Mouse (Mus musculus) midbrain, embryonic 11.5 days (tissue): Measurements from ENCODE around the gene Slc29a2. TPM values are rescaled to one million over a fixed set of nuclear protein-coding genes. Genes with fewer than 3 reads are reported as not detected.

Source experiments
- polyA plus RNA-seq: library from polyadenylated mRNA; unstranded; fragments of >200 nt; fragmentation: Nextera tagmentation; extraction: Ambion mirVana; gene quantifications from 2 replicates; pipeline ENCODE4 v1.2.1, GENCODE M21; 2014

Gene Slc29a2
- polyA plus RNA-seq, 1 experiment from 2014 or later = 4.2 TPM

Other genes starting within 250 kb of the Slc29a2 start
- gene Rbm4, start 230.0 kb upstream of the Slc29a2 start, polyA plus RNA-seq = 108 and 111 TPM in 2 replicates
- 12.9 and 27.2 TPM in 2 replicates for gene Gm21992, start 212.2 kb upstream of the Slc29a2 start, polyA plus RNA-seq
- 108 and 113 TPM in 2 replicates for gene Rbm14, start 212.2 kb upstream of the Slc29a2 start, polyA plus RNA-seq
- gene Ccs, start 184.5 kb upstream of the Slc29a2 start, polyA plus RNA-seq = 34.1 and 35.6 TPM in 2 replicates
- 0.07 and 0.11 TPM in 2 replicates for gene Ccdc87, start 184.5 kb upstream of the Slc29a2 start, polyA plus RNA-seq
- 34.1 and 34.9 TPM in 2 replicates for gene Ctsf, start 168.7 kb upstream of the Slc29a2 start, polyA plus RNA-seq
- 0.86 and 1.2 TPM in 2 replicates for gene Actn3, start 146.0 kb upstream of the Slc29a2 start, polyA plus RNA-seq
- 12.4 and 13.3 TPM in 2 replicates for gene Zdhhc24, start 145.2 kb upstream of the Slc29a2 start, polyA plus RNA-seq
- gene Bbs1, start 117.2 kb upstream of the Slc29a2 start, polyA plus RNA-seq = 6.5 and 7.8 TPM in 2 replicates
- gene Dpp3, start 95.6 kb upstream of the Slc29a2 start, polyA plus RNA-seq = 153 and 159 TPM in 2 replicates
- gene Peli3, start 80.7 kb upstream of the Slc29a2 start, polyA plus RNA-seq = 1.3 and 1.5 TPM in 2 replicates
- gene Mrpl11, start 61.7 kb upstream of the Slc29a2 start, polyA plus RNA-seq = 157 and 158 TPM in 2 replicates
- 0.04 TPM in 1 of 2 replicates, not detected in the other for gene Npas4, start 33.5 kb upstream of the Slc29a2 start, polyA plus RNA-seq
- 40.1 and 41.7 TPM in 2 replicates for gene B4gat1, start 15.0 kb downstream of the Slc29a2 start, polyA plus RNA-seq
- 1.6 TPM in 2 replicates for gene AC124502.3, start 15.0 kb downstream of the Slc29a2 start, polyA plus RNA-seq
- gene Brms1, start 17.5 kb downstream of the Slc29a2 start, polyA plus RNA-seq = 66.1 and 68.4 TPM in 2 replicates
- 0.63 and 1.4 TPM in 2 replicates for gene Rin1, start 26.6 kb downstream of the Slc29a2 start, polyA plus RNA-seq
- 26.7 and 32.2 TPM in 2 replicates for gene Cd248, start 44.2 kb downstream of the Slc29a2 start, polyA plus RNA-seq
- 1.3 TPM in 2 replicates for gene Tmem151a, start 61.7 kb downstream of the Slc29a2 start, polyA plus RNA-seq
- gene Yif1a, start 64.7 kb downstream of the Slc29a2 start, polyA plus RNA-seq = 70.4 and 80.6 TPM in 2 replicates
- 106 and 115 TPM in 2 replicates for gene Cnih2, start 74.7 kb downstream of the Slc29a2 start, polyA plus RNA-seq
- 214 and 231 TPM in 2 replicates for gene Rab1b, start 83.2 kb downstream of the Slc29a2 start, polyA plus RNA-seq
- 24.4 and 25.0 TPM in 2 replicates for gene Klc2, start 94.7 kb downstream of the Slc29a2 start, polyA plus RNA-seq
- gene Pacs1, start 249.3 kb downstream of the Slc29a2 start, polyA plus RNA-seq = 24.8 and 26.1 TPM in 2 replicates